Mouse (Mus musculus): ENCODE results near the gene Lrrc23.
"Not testable (repeated sequence)": the region's sequence is repeated elsewhere in the genome, so short reads cannot be mapped to it uniquely, and the experiment has no call there.

Gene Lrrc23

GRCm38 (mm10) chr6:124807366-124807765, 27.8 kb upstream of the Lrrc23 start:
- no peak for DNase-seq

GRCm38 (mm10) chr6:124806446-124807140, 27.1 kb upstream of the Lrrc23 start:
- DNase-seq, result no peak

GRCm38 (mm10) chr6:124805341-124806321, 26.1 kb upstream of the Lrrc23 start:
- peak; percentile 94 to 97 for DNase-seq

- no peak for DNase-seq
These were observed 24.8 kb upstream of the Lrrc23 start for GRCm38 (mm10) chr6:124804341-124804740.

- not testable (repeated sequence) for DNase-seq
These were observed 24.2 kb upstream of the Lrrc23 start for GRCm38 (mm10) chr6:124803691-124804090.

GRCm38 (mm10) chr6:124803061-124803460, 23.5 kb upstream of the Lrrc23 start:
- no peak for DNase-seq

- not testable (repeated sequence) for DNase-seq
These were observed 22.9 kb upstream of the Lrrc23 start for GRCm38 (mm10) chr6:124802400-124802799.

GRCm38 (mm10) chr6:124796200-124796599, 16.7 kb upstream of the Lrrc23 start:
- DNase-seq, result no peak

GRCm38 (mm10) chr6:124795781-124796180, 16.3 kb upstream of the Lrrc23 start:
- no peak for DNase-seq

- no peak for DNase-seq
These were observed 12.4 kb upstream of the Lrrc23 start for GRCm38 (mm10) chr6:124791911-124792310.

GRCm38 (mm10) chr6:124790121-124790520, 10.6 kb upstream of the Lrrc23 start:
- DNase-seq, result no peak

GRCm38 (mm10) chr6:124789519-124789918, 10.0 kb upstream of the Lrrc23 start:
- DNase-seq, result no peak

GRCm38 (mm10) chr6:124787722-124788121, 8.2 kb upstream of the Lrrc23 start:
- DNase-seq, result no peak

GRCm38 (mm10) chr6:124786756-124787420, 7.4 kb upstream of the Lrrc23 start:
- DNase-seq, result no peak

GRCm38 (mm10) chr6:124782436-124782835, 2.9 kb upstream of the Lrrc23 start:
- DNase-seq, result no peak

GRCm38 (mm10) chr6:124780917-124781316, 1.4 kb upstream of the Lrrc23 start:
- DNase-seq, result no peak

- DNase-seq, result no peak
These were observed 473 bp upstream of the Lrrc23 start for GRCm38 (mm10) chr6:124779984-124780416.

- DNase-seq, result no peak
These were observed 9.0 kb downstream of the Lrrc23 start for GRCm38 (mm10) chr6:124770511-124770910.

- no peak for DNase-seq
These were observed 9.5 kb downstream of the Lrrc23 start for GRCm38 (mm10) chr6:124770013-124770412.

- DNase-seq, result peak in 1 of 2 experiments; percentile 38
These were observed 10.3 kb downstream of the Lrrc23 start, which contains the start of gene Eno2 for GRCm38 (mm10) chr6:124769101-124769765. TSS of gene Eno2 (minus strand) at chr6:124769673.

GRCm38 (mm10) chr6:124768704-124769044, 10.9 kb downstream of the Lrrc23 start:
- no peak for DNase-seq

GRCm38 (mm10) chr6:124767920-124768703, 11.4 kb downstream of the Lrrc23 start:
- DNase-seq, result no peak
